Mouse (Mus musculus) thymus, adult 2 months (tissue): Measurements from ENCODE around the gene Pcdh19.

Experiments
- CTCF ChIP-seq: fragments of 200-500 bp; IDR thresholded peaks from 2 replicates; pipeline ENCODE4 v1.5.1; 2012; ENCODE audit warnings: mild to moderate bottlenecking, control low read depth, low read length, moderate library complexity, borderline replicate concordance; ENCODE audit not compliant: control insufficient read depth, poor library complexity, insufficient read depth; ENCODE audit errors: extremely low read depth
- POLR2A ChIP-seq: fragments of 200-500 bp; IDR thresholded peaks from 2 replicates; pipeline ENCODE4 v1.6.1; 2012; ENCODE audit warnings: mild to moderate bottlenecking, low read length, control low read depth, moderate library complexity; ENCODE audit not compliant: control insufficient read depth, poor library complexity, insufficient read depth; ENCODE audit errors: extremely low read depth

- TF ChIP-seq CTCF (no peak), POLR2A (no peak)
Observed at GRCm38 (mm10) chrX:133696461-133696860, 7.7 kb upstream of the Pcdh19 start.
